Mouse (Mus musculus) mature B cell (primary cell): ENCODE data around the gene Nell1.

Source experiments
- in situ Hi-C: fragments of 300-500 bp; cut with MboI; formaldehyde crosslinking; loops from 2 replicates; pipeline ENCODE4 v1.14.3; 2019

Nell1 gene

GRCm38 (mm10) chr7:50870181-50870580 is 895.5 kb downstream of the Nell1 start:
- in situ Hi-C loops, result no loop called here

- in situ Hi-C loops, result no loop called here
Observed at GRCm38 (mm10) chr7:50887625-50888024, 913.0 kb downstream of the Nell1 start.

GRCm38 (mm10) chr7:50899541-50900088 is 925.0 kb downstream of the Nell1 start:
- in situ Hi-C loops, result no loop called here
